Mouse (Mus musculus): ENCODE results near the gene Vat1l. TPM values are rescaled to one million over a fixed set of nuclear protein-coding genes. Genes with fewer than 3 reads are reported as not detected.
A peak's percentile ranks its signal among the peaks of the same experiment; 100 is the strongest.

Vat1l gene
- polyA plus RNA-seq (2016; fragmentation: Nextera tagmentation; extraction: Ambion mirVana) = 1.1 and 1.6 TPM in 2 replicates

- no peaks in the 10 kb centered on the region for H3K9me3 ChIP-seq (replicated peaks)
- no peaks in the 10 kb centered on the region for H3K36me3 ChIP-seq
- peak; percentile 67 for DNase-seq (ENCODE audit: low spot score)
- H3K4me1 ChIP-seq = peaks cover 25% of the 10 kb centered on the region
- peaks cover 53% of the 10 kb centered on the region for H3K27me3 ChIP-seq (ENCODE audit: low read depth, poor library complexity, severe bottlenecking)
- H3K27ac ChIP-seq = peak within 1 kb of the TSS; percentile 47
- H3K4me3 ChIP-seq = peak within 1 kb of the TSS; percentile 66
- WGBS = under 1% methylated on average over 39 of the region's 39 CpGs
Observed at GRCm38 (mm10) chr8:114205221-114205901, at the start of gene Vat1l. Vat1l (plus strand) TSS chr8:114205612.

GRCm38 (mm10) chr8:114158586-114158985 lies 46.8 kb upstream of the Vat1l start:
- DNase-seq (ENCODE audit: low spot score) = peak; percentile 28
- Histone ChIP-seq H3K27me3 (ENCODE audit: low read depth, poor library complexity, severe bottlenecking) (no peaks in the 10 kb centered on the region), H3K9me3 (replicated peaks) (no peaks in the 10 kb centered on the region), H3K4me1 (peaks cover 27% of the 10 kb centered on the region), H3K27ac (no peak overlapping the region), H3K4me3 (no peak overlapping the region), H3K36me3 (no peaks in the 10 kb centered on the region)
- 55% methylated on average over 2 of the region's 2 CpGs for WGBS

GRCm38 (mm10) chr8:114159666-114160065 lies 45.7 kb upstream of the Vat1l start:
- no peaks in the 10 kb centered on the region for H3K27me3 ChIP-seq (ENCODE audit: low read depth, poor library complexity, severe bottlenecking)
- H3K27ac ChIP-seq = no peak overlapping the region
- 66% methylated on average over 3 of the region's 3 CpGs for WGBS
- peaks cover 17% of the 10 kb centered on the region for H3K4me1 ChIP-seq
- H3K4me3 ChIP-seq = no peak overlapping the region
- peak; percentile 21 for DNase-seq (ENCODE audit: low spot score)
- no peaks in the 10 kb centered on the region for H3K9me3 ChIP-seq (replicated peaks)
- no peaks in the 10 kb centered on the region for H3K36me3 ChIP-seq

- Histone ChIP-seq H3K9me3 (replicated peaks) (no peaks in the 10 kb centered on the region), H3K36me3 (no peaks in the 10 kb centered on the region), H3K4me1 (peaks cover 15% of the 10 kb centered on the region), H3K27me3 (ENCODE audit: low read depth, poor library complexity, severe bottlenecking) (no peaks in the 10 kb centered on the region), H3K4me3 (no peak overlapping the region), H3K27ac (no peak overlapping the region)
- no peak for DNase-seq (ENCODE audit: low spot score)
- WGBS = 87% methylated on average over 3 of the region's 3 CpGs
Observed at GRCm38 (mm10) chr8:114163871-114164270, 41.5 kb upstream of the Vat1l start.

- no peaks in the 10 kb centered on the region for H3K36me3 ChIP-seq
- no peak for DNase-seq (ENCODE audit: low spot score)
- peaks cover 14% of the 10 kb centered on the region for H3K4me1 ChIP-seq
- H3K9me3 ChIP-seq (replicated peaks) = no peaks in the 10 kb centered on the region
- WGBS = 91% methylated on average over 6 of the region's 6 CpGs
- no peak overlapping the region for H3K27ac ChIP-seq
- H3K4me3 ChIP-seq = no peak overlapping the region
- H3K27me3 ChIP-seq (ENCODE audit: low read depth, poor library complexity, severe bottlenecking) = no peaks in the 10 kb centered on the region
Observed at GRCm38 (mm10) chr8:114164444-114165096, 40.8 kb upstream of the Vat1l start.

- no peaks in the 10 kb centered on the region for H3K9me3 ChIP-seq (replicated peaks)
- WGBS = 59% methylated on average over 2 of the region's 2 CpGs
- no peak overlapping the region for H3K27ac ChIP-seq
- no peak for DNase-seq (ENCODE audit: low spot score)
- peaks cover 14% of the 10 kb centered on the region for H3K4me1 ChIP-seq
- no peaks in the 10 kb centered on the region for H3K36me3 ChIP-seq
- no peak overlapping the region for H3K4me3 ChIP-seq
- H3K27me3 ChIP-seq (ENCODE audit: low read depth, poor library complexity, severe bottlenecking) = no peaks in the 10 kb centered on the region
Observed at GRCm38 (mm10) chr8:114165741-114166140, 39.7 kb upstream of the Vat1l start.

GRCm38 (mm10) chr8:114176721-114177120 lies 28.7 kb upstream of the Vat1l start:
- H3K4me3 ChIP-seq = no peak overlapping the region
- WGBS = 76% methylated on average over 3 of the region's 3 CpGs
- no peaks in the 10 kb centered on the region for H3K4me1 ChIP-seq
- H3K36me3 ChIP-seq = no peaks in the 10 kb centered on the region
- DNase-seq (ENCODE audit: low spot score) = no peak
- no peaks in the 10 kb centered on the region for H3K9me3 ChIP-seq (replicated peaks)
- no peak overlapping the region for H3K27ac ChIP-seq
- H3K27me3 ChIP-seq (ENCODE audit: low read depth, poor library complexity, severe bottlenecking) = no peaks in the 10 kb centered on the region

GRCm38 (mm10) chr8:114193334-114193733 lies 12.1 kb upstream of the Vat1l start:
- DNase-seq (ENCODE audit: low spot score) = no peak
- WGBS = 90% methylated on average over 5 of the region's 5 CpGs
- H3K27ac ChIP-seq = no peak overlapping the region
- H3K4me3 ChIP-seq = no peak overlapping the region
- no peaks in the 10 kb centered on the region for H3K4me1 ChIP-seq
- no peaks in the 10 kb centered on the region for H3K36me3 ChIP-seq
- no peaks in the 10 kb centered on the region for H3K9me3 ChIP-seq (replicated peaks)
- no peaks in the 10 kb centered on the region for H3K27me3 ChIP-seq (ENCODE audit: low read depth, poor library complexity, severe bottlenecking)

GRCm38 (mm10) chr8:114198990-114199389 lies 6.4 kb upstream of the Vat1l start:
- 78% methylated on average over 2 of the region's 2 CpGs for WGBS
- H3K27me3 ChIP-seq (ENCODE audit: low read depth, poor library complexity, severe bottlenecking) = peaks cover 15% of the 10 kb centered on the region; the same call in 1 of the 2 replicates
- no peak for DNase-seq (ENCODE audit: low spot score)
- H3K4me3 ChIP-seq = no peak overlapping the region
- H3K36me3 ChIP-seq = no peaks in the 10 kb centered on the region
- H3K9me3 ChIP-seq (replicated peaks) = no peaks in the 10 kb centered on the region
- H3K27ac ChIP-seq = no peak overlapping the region
- H3K4me1 ChIP-seq = no peaks in the 10 kb centered on the region

- Histone ChIP-seq H3K36me3 (no peaks in the 10 kb centered on the region), H3K4me3 (peak overlapping the region; percentile 66), H3K27me3 (ENCODE audit: low read depth, poor library complexity, severe bottlenecking) (peaks cover 53% of the 10 kb centered on the region), H3K27ac (no peak overlapping the region), H3K4me1 (peaks cover 25% of the 10 kb centered on the region), H3K9me3 (replicated peaks) (no peaks in the 10 kb centered on the region)
- WGBS = under 1% methylated on average over 8 of the region's 8 CpGs
- DNase-seq (ENCODE audit: low spot score) = no peak
Observed at GRCm38 (mm10) chr8:114206421-114206983, 1.1 kb downstream of the Vat1l start.

- H3K36me3 ChIP-seq = no peaks in the 10 kb centered on the region
- 50% methylated on average over 4 of the region's 4 CpGs for WGBS
- H3K9me3 ChIP-seq (replicated peaks) = no peaks in the 10 kb centered on the region
- no peak overlapping the region for H3K27ac ChIP-seq
- H3K4me1 ChIP-seq = peaks cover 25% of the 10 kb centered on the region
- DNase-seq (ENCODE audit: low spot score) = no peak
- no peak overlapping the region for H3K4me3 ChIP-seq
- H3K27me3 ChIP-seq (ENCODE audit: low read depth, poor library complexity, severe bottlenecking) = peaks cover 53% of the 10 kb centered on the region
Observed at GRCm38 (mm10) chr8:114207026-114207425, 1.6 kb downstream of the Vat1l start.

GRCm38 (mm10) chr8:114220779-114221178 lies 15.4 kb downstream of the Vat1l start:
- H3K9me3 ChIP-seq (replicated peaks) = no peaks in the 10 kb centered on the region
- WGBS = 96% methylated on average over 3 of the region's 3 CpGs
- H3K36me3 ChIP-seq = no peaks in the 10 kb centered on the region
- H3K27me3 ChIP-seq (ENCODE audit: low read depth, poor library complexity, severe bottlenecking) = no peaks in the 10 kb centered on the region
- H3K4me3 ChIP-seq = no peak overlapping the region
- no peak overlapping the region for H3K27ac ChIP-seq
- no peaks in the 10 kb centered on the region for H3K4me1 ChIP-seq
- no peak for DNase-seq (ENCODE audit: low spot score)

- no peak overlapping the region for H3K27ac ChIP-seq
- no peaks in the 10 kb centered on the region for H3K27me3 ChIP-seq (ENCODE audit: low read depth, poor library complexity, severe bottlenecking)
- H3K4me1 ChIP-seq = no peaks in the 10 kb centered on the region
- DNase-seq (ENCODE audit: low spot score) = no peak
- no peaks in the 10 kb centered on the region for H3K9me3 ChIP-seq (replicated peaks)
- WGBS = 92% methylated on average over 2 of the region's 2 CpGs
- no peaks in the 10 kb centered on the region for H3K36me3 ChIP-seq
- H3K4me3 ChIP-seq = no peak overlapping the region
Observed at GRCm38 (mm10) chr8:114222001-114222400, 16.6 kb downstream of the Vat1l start.
